Mouse (Mus musculus) C2C12 (cell line): ENCODE data around the gene D630023F18Rik.

Experiments used
- CEBPB ChIP-seq: IDR thresholded peaks from one replicate; pipeline ENCODE4 v1.6.1; 2011; ENCODE audit warnings: low read depth, mild to moderate bottlenecking, control low read depth, moderate library complexity
- CTCF ChIP-seq: IDR thresholded peaks from one replicate; pipeline ENCODE4 v1.5.1; 2011; ENCODE audit not compliant: control insufficient read depth, insufficient read depth, insufficient read length
- FOSL1 ChIP-seq: IDR thresholded peaks from one replicate; pipeline ENCODE4 v1.8.0; 2011; ENCODE audit warnings: mild to moderate bottlenecking, low read length; ENCODE audit not compliant: poor library complexity, insufficient read depth, severe bottlenecking
- MYOD1 ChIP-seq: IDR thresholded peaks from one replicate; pipeline ENCODE4 v1.6.1; 2011; ENCODE audit warnings: low read depth; ENCODE audit not compliant: control insufficient read depth, insufficient read length
- MYOG ChIP-seq: IDR thresholded peaks from one replicate; pipeline ENCODE4 v1.6.1; 2011; ENCODE audit not compliant: control insufficient read depth, insufficient read length; ENCODE audit errors: extremely low read depth
- USF1 ChIP-seq: IDR thresholded peaks from one replicate; pipeline ENCODE4 v1.6.1; 2011; ENCODE audit warnings: low read depth, mild to moderate bottlenecking, control low read depth, moderate library complexity

GRCm38 (mm10) chr1:65109756-65110435 is 13.1 kb downstream of the D630023F18Rik start:
- TF ChIP-seq CEBPB (no peak), CTCF (no peak), MYOG (no peak), MYOD1 (no peak), USF1 (no peak), FOSL1 (no peak)
